Mouse (Mus musculus): ENCODE results near the gene Cript. TPM values are rescaled to one million over a fixed set of nuclear protein-coding genes. Genes with fewer than 3 reads are reported as not detected.

Cript gene
- total RNA-seq, 2 experiments from 2014 or later = 52.7 to 53.0 TPM

Other genes starting within 250 kb of the Cript start
- not detected for gene Tmem247, start 108.2 kb upstream of the Cript start, total RNA-seq (2021)
- under 1 TPM in 1 of 2 experiments, not detected in 1; 0.35 TPM for gene Atp6v1e2, start 77.7 kb upstream of the Cript start, total RNA-seq (2021)
- 10 to 100 TPM; 32.1 to 33.5 TPM for gene Rhoq, start 62.5 kb upstream of the Cript start, total RNA-seq (2021)
- 10 to 100 TPM; 18.2 TPM for gene Pigf, start 144 bp upstream of the Cript start, total RNA-seq (2021)
- 10 to 100 TPM; 66.3 to 67.8 TPM for gene Socs5, start 82.1 kb downstream of the Cript start, total RNA-seq (2021)
- gene Mcfd2, start 240.4 kb downstream of the Cript start, total RNA-seq (2021) = 10 to 100 TPM; 36.9 to 45.0 TPM